Mouse (Mus musculus) stomach, postnatal 0 days (tissue): ENCODE data around the gene Myo10. TPM values are rescaled to one million over a fixed set of nuclear protein-coding genes. Genes with fewer than 3 reads are reported as not detected.

Experiments used
- ATAC-seq: fragments of 200-750 bp; cut with Nextera tagmentation; 2 replicates; pipeline ENCODE4 v1.8.0; 2017; ENCODE audit not compliant: low FRiP score, low TSS enrichment
- DNase-seq: peaks from one replicate; pipeline ENCODE4 v3.0.0-alpha.2; 2016; ENCODE audit warnings: low spot score
- H3K27ac ChIP-seq: fragments of 300-500 bp; sonication (generic); replicated peaks from 2 replicates; pipeline ENCODE4 v1.5.1; 2014; ENCODE audit warnings: mild to moderate bottlenecking, control low read depth
- H3K27me3 ChIP-seq: fragments of 300-500 bp; sonication (generic); 2 replicates; pipeline ENCODE4 v1.6.1; 2014; ENCODE audit warnings: low read length; ENCODE audit not compliant: control insufficient read depth, insufficient read depth
- H3K36me3 ChIP-seq: fragments of 300-500 bp; sonication (generic); 2 replicates; pipeline ENCODE4 v1.6.1; 2014; ENCODE audit warnings: low read length, mixed read lengths; ENCODE audit not compliant: control insufficient read depth, insufficient read depth
- H3K4me1 ChIP-seq: fragments of 300-500 bp; sonication (generic); replicated peaks from 2 replicates; pipeline ENCODE4 v1.6.1; 2014; ENCODE audit warnings: antibody characterized with exemption; ENCODE audit not compliant: control insufficient read depth, insufficient read depth
- H3K4me2 ChIP-seq: fragments of 300-500 bp; sonication (generic); replicated peaks from 2 replicates; pipeline ENCODE4 v1.6.1; 2014; ENCODE audit warnings: low read depth, mild to moderate bottlenecking, control low read depth, moderate library complexity
- H3K4me3 ChIP-seq: fragments of 300-500 bp; sonication (generic); 2 replicates; pipeline ENCODE4 v1.5.1; 2014; ENCODE audit warnings: low read depth, low read length, control low read depth
- H3K9ac ChIP-seq: fragments of 300-500 bp; sonication (generic); 2 replicates; pipeline ENCODE4 v1.6.1; 2014; ENCODE audit warnings: mild to moderate bottlenecking, low read length, control low read depth, mixed read lengths
- H3K9me3 ChIP-seq: fragments of 300-500 bp; sonication (generic); 2 replicates; pipeline ENCODE4 v1.6.1; 2016; ENCODE audit warnings: low read length; ENCODE audit not compliant: control insufficient read depth
- CTCF ChIP-seq: IDR thresholded peaks from 2 replicates; pipeline ENCODE4 v1.5.1; 2016; ENCODE audit warnings: antibody characterized with exemption, low read depth, mild to moderate bottlenecking, moderate library complexity
- EP300 ChIP-seq: optimal IDR thresholded peaks from 2 replicates; pipeline ENCODE3; 2016; ENCODE audit warnings: antibody characterized with exemption
- WGBS: fragments of 180-500 bp; shearing (Covaris S2); extraction: QIAGEN DNeasy Blood & Tissue Kit; methylation state at CpG from one replicate; pipeline ENCODE4 v1.1.7; 2014; 5-methylcytosine and 5-hydroxymethylcytosine counted together
- polyA plus RNA-seq: library from polyadenylated mRNA; unstranded; fragments of >200 nt; fragmentation: Nextera tagmentation; extraction: Ambion mirVana; gene quantifications from 2 replicates; pipeline ENCODE4 v1.2.1, GENCODE M21; 2015

The Myo10 gene
- polyA plus RNA-seq, 1 experiment from 2014 or later = 15.8 TPM

DNA sequence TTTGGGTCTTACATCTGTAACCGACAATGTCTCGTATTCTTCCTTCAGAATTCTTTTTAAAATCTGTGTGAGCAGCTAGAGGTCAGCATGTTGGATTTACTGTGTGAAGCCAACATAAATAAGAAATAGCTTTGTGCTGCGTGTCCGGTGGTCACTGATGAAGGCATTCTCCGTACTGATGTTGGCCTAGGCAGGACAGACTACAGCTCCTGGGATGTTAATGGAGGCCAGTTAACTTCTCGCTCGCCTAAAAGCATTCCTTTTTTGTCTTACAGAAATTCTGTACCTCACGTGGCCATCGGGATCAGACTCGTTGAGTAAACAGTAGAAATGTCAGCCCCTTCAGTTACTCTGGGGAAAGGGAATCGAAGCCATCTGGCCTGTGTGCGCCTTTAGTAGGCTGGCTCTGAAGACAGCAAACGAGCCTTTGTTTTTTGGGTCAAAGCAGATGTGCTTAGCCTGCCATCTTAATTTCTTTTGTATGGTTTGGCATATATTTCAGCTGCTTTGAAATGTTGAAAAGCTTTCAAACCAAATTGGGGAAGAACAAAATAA, 60.7 kb downstream of the Myo10 start:
- no peak for TF ChIP-seq EP300
- no peak for TF ChIP-seq CTCF
- DNase-seq (no peak), ATAC-seq (no peak)
- no peaks in the 10 kb centered on the region for H3K27me3 ChIP-seq
- H3K36me3 ChIP-seq = no peaks in the 10 kb centered on the region
- 34% methylated on average over 13 of the region's 13 CpGs for WGBS
- H3K27ac ChIP-seq = no peak overlapping the region
- H3K4me2 ChIP-seq = no peak overlapping the region
- H3K9ac ChIP-seq = no peak overlapping the region
- peaks cover 9% of the 10 kb centered on the region for H3K4me1 ChIP-seq
- H3K4me3 ChIP-seq = no peak overlapping the region
- no peaks in the 10 kb centered on the region for H3K9me3 ChIP-seq

- TF ChIP-seq EP300 (no peak), CTCF (no peak)
- Histone ChIP-seq H3K27ac (no peak overlapping the region), H3K9ac (no peak overlapping the region), H3K36me3 (no peaks in the 10 kb centered on the region), H3K27me3 (no peaks in the 10 kb centered on the region), H3K9me3 (no peaks in the 10 kb centered on the region), H3K4me1 (no peaks in the 10 kb centered on the region), H3K4me3 (no peak overlapping the region), H3K4me2 (no peak overlapping the region)
- no peak for ATAC-seq
- DNase-seq = no peak
- 69% methylated on average over 9 of the region's 9 CpGs for WGBS
These were observed 62.9 kb downstream of the Myo10 start for GRCm38 (mm10) chr15:25685186-25685585.

- Histone ChIP-seq H3K4me3 (no peak overlapping the region), H3K27ac (no peak overlapping the region), H3K9ac (no peak overlapping the region), H3K27me3 (no peaks in the 10 kb centered on the region), H3K4me2 (no peak overlapping the region), H3K4me1 (peaks cover 3% of the 10 kb centered on the region; the same call in 1 of the 2 replicates), H3K9me3 (no peaks in the 10 kb centered on the region), H3K36me3 (no peaks in the 10 kb centered on the region)
- TF ChIP-seq CTCF (no peak), EP300 (no peak)
- peak; percentile 66 for ATAC-seq
- 54% methylated on average over 9 of the region's 9 CpGs for WGBS
- DNase-seq = no peak
These were observed 66.3 kb downstream of the Myo10 start for GRCm38 (mm10) chr15:25688424-25689283.

DNA sequence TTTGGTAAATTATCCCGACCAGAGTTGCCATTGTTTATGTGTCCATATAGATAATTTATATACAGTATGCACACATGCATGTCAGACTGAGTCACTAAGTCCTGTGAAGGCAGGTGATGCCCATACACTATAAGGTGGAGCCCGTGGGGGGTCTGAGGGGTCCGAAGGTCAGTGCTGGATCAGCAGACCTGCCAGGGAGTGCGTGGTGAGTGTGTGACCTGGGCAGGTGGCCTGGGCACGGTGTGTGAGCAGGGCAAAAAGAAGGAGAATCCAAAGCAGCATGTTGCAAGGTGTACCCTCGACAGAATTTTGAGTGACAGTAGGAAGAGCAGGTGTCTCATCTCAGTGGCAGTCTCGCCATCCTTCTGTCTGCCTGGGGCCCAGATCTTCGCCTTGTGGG, 67.2 kb downstream of the Myo10 start:
- WGBS = 74% methylated on average over 8 of the region's 8 CpGs
- Histone ChIP-seq H3K36me3 (no peaks in the 10 kb centered on the region), H3K9ac (no peak overlapping the region), H3K4me3 (no peak overlapping the region), H3K4me2 (no peak overlapping the region), H3K4me1 (peaks cover 3% of the 10 kb centered on the region; the same call in 1 of the 2 replicates), H3K27me3 (no peaks in the 10 kb centered on the region), H3K9me3 (no peaks in the 10 kb centered on the region), H3K27ac (no peak overlapping the region)
- no peak; the same call in 1 of the 2 replicates for ATAC-seq
- TF ChIP-seq CTCF (no peak), EP300 (no peak)
- DNase-seq = no peak

DNA sequence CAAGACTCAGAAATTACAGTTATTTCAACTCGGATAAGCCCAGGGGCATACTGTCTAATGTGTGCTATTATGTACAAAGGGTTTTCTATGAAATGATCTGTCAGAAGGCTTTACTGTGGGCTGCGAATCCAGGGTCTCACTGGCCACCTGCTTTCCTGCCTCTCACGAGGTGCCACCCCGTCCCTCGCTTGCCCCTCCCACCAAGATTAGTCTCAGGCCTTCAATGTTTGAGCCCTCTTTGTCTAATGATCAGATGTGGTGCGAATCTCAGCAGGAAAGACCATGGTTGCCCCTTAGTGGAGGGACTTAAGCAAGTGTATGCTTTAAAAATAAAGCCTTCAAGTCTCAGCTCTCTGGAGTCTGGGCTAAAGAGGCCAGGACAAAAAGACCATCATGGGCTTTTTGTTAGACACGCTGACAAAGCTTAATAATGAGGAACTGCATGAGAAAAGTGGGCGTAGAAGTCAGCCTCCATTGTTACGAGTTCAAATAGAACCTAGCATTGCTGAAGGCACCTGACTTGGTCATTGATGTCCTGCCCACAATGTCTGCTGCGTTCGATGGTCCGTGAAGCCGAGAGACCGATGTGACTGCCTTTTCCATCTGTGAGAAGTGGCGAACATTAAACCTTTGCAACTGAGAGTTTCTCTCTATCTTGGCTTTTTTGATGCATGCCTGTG, 67.9 kb downstream of the Myo10 start:
- no peak overlapping the region for H3K4me3 ChIP-seq
- DNase-seq (no peak), ATAC-seq (no peak)
- H3K27ac ChIP-seq = no peak overlapping the region
- WGBS = 76% methylated on average over 15 of the region's 15 CpGs
- H3K4me1 ChIP-seq = peaks cover 3% of the 10 kb centered on the region; the same call in 1 of the 2 replicates
- H3K9me3 ChIP-seq = no peaks in the 10 kb centered on the region
- no peak overlapping the region for H3K4me2 ChIP-seq
- no peaks in the 10 kb centered on the region for H3K27me3 ChIP-seq
- H3K9ac ChIP-seq = no peak overlapping the region
- H3K36me3 ChIP-seq = no peaks in the 10 kb centered on the region
- TF ChIP-seq CTCF (peak; percentile 49), EP300 (no peak)
